Mouse (Mus musculus) kidney, adult 2 months (tissue): ENCODE measurements at regions not wholly inside any gene's neighbourhood (a gene's known extent, or its start where the extent isn't known, plus 50 kb on each side); places are given as distances from the start of the nearest gene placed in this dataset.

Source experiments
- DNase-seq: peaks from one replicate; pipeline ENCODE4 v3.0.0; 2021
- H3K27ac ChIP-seq: fragments of 200-500 bp; 2 replicates; pipeline ENCODE4 v1.5.1; 2012; ENCODE audit warnings: low read depth, low read length, control low read depth, inconsistent platforms; ENCODE audit not compliant: insufficient read depth
- H3K27me3 ChIP-seq: fragments of 200-500 bp; replicated peaks from 2 replicates; pipeline ENCODE4 v1.6.1; 2012; ENCODE audit warnings: mild to moderate bottlenecking, moderate library complexity, low read length, inconsistent platforms; ENCODE audit not compliant: control insufficient read depth, insufficient read depth
- H3K36me3 ChIP-seq: fragments of 200-500 bp; 2 replicates; pipeline ENCODE4 v1.6.1; 2012; ENCODE audit warnings: mild to moderate bottlenecking, moderate library complexity, low read length, inconsistent platforms; ENCODE audit not compliant: control insufficient read depth, insufficient read depth
- H3K4me1 ChIP-seq: fragments of 200-500 bp; 2 replicates; pipeline ENCODE4 v1.6.1; 2011; ENCODE audit warnings: low read length; ENCODE audit not compliant: control insufficient read depth, insufficient read depth
- H3K4me3 ChIP-seq: fragments of 200-500 bp; 2 replicates; pipeline ENCODE4 v1.5.1; 2011; ENCODE audit warnings: mild to moderate bottlenecking, low read depth, low read length, control low read depth; ENCODE audit not compliant: insufficient read depth
- CTCF ChIP-seq: fragments of 200-500 bp; conservative IDR thresholded peaks from 2 replicates; pipeline ENCODE4 v1.5.1; 2011; ENCODE audit warnings: low read depth, mild to moderate bottlenecking, control low read depth, low read length, moderate library complexity, mixed read lengths; ENCODE audit not compliant: insufficient read depth, insufficient read length
- POLR2A ChIP-seq: fragments of 200-500 bp; IDR thresholded peaks from one replicate; pipeline ENCODE4 v1.6.1; 2011; ENCODE audit warnings: low read depth, low read length, control low read depth
- WGBS: fragments of 180-500 bp; shearing (Covaris S2); methylation state at CpG from one replicate; pipeline ENCODE4 v1.1.7; 2018; 5-methylcytosine and 5-hydroxymethylcytosine counted together

GRCm38 (mm10) chr14:76918091-76918490 is 118.5 kb upstream of the Ccdc122 start:
- no peak overlapping the region for H3K27ac ChIP-seq
- no peak for TF ChIP-seq CTCF
- TF ChIP-seq POLR2A = no peak
- DNase-seq = no peak
- no peak overlapping the region for H3K4me3 ChIP-seq
- no peaks in the 10 kb centered on the region; the same call in 1 of the 2 replicates for H3K36me3 ChIP-seq
- no peaks in the 10 kb centered on the region for H3K27me3 ChIP-seq
- WGBS = 76% methylated on average over 3 of the region's 3 CpGs
- peaks cover 2% of the 10 kb centered on the region; the same call in 1 of the 2 replicates for H3K4me1 ChIP-seq

- peaks cover 8% of the 10 kb centered on the region for H3K4me1 ChIP-seq
- no peak for DNase-seq
- H3K27ac ChIP-seq = no peak overlapping the region
- no peaks in the 10 kb centered on the region for H3K27me3 ChIP-seq
- TF ChIP-seq CTCF = no peak
- TF ChIP-seq POLR2A = no peak
- no peak overlapping the region for H3K4me3 ChIP-seq
- no peaks in the 10 kb centered on the region; the same call in 1 of the 2 replicates for H3K36me3 ChIP-seq
- 73% methylated on average over 10 of the region's 10 CpGs for WGBS
Observed at GRCm38 (mm10) chr14:76917139-76917929, 119.2 kb upstream of the Ccdc122 start.

- Histone ChIP-seq H3K4me3 (no peak overlapping the region), H3K36me3 (no peaks in the 10 kb centered on the region), H3K27ac (peak overlapping the region; percentile 42), H3K27me3 (no peaks in the 10 kb centered on the region), H3K4me1 (peaks cover 12% of the 10 kb centered on the region)
- TF ChIP-seq CTCF (no peak), POLR2A (no peak)
- peak; percentile 34 for DNase-seq
- 91% methylated on average over 3 of the region's 3 CpGs for WGBS
Observed at GRCm38 (mm10) chr14:76913850-76914249, 122.7 kb upstream of the Ccdc122 start.

- 34% methylated on average over 8 of the region's 8 CpGs for WGBS
- no peak overlapping the region for H3K4me3 ChIP-seq
- DNase-seq = peak; percentile 73
- H3K4me1 ChIP-seq = peaks cover 15% of the 10 kb centered on the region
- H3K36me3 ChIP-seq = no peaks in the 10 kb centered on the region
- TF ChIP-seq POLR2A (no peak), CTCF (no peak)
- H3K27ac ChIP-seq = peak overlapping the region; percentile 84
- no peaks in the 10 kb centered on the region for H3K27me3 ChIP-seq
Observed at GRCm38 (mm10) chr14:76912301-76913001, 124.1 kb upstream of the Ccdc122 start.

GRCm38 (mm10) chr14:76911271-76911670 is 125.3 kb upstream of the Ccdc122 start:
- no peaks in the 10 kb centered on the region for H3K36me3 ChIP-seq
- H3K27me3 ChIP-seq = no peaks in the 10 kb centered on the region
- peak; percentile 53 for DNase-seq
- no peak for TF ChIP-seq POLR2A
- TF ChIP-seq CTCF = no peak
- peaks cover 15% of the 10 kb centered on the region for H3K4me1 ChIP-seq
- no peak overlapping the region; the same call in 1 of the 2 replicates for H3K27ac ChIP-seq
- H3K4me3 ChIP-seq = no peak overlapping the region
- WGBS = 58% methylated on average over 5 of the region's 5 CpGs

GRCm38 (mm10) chr14:76910186-76910585 is 126.4 kb upstream of the Ccdc122 start:
- Histone ChIP-seq H3K4me3 (no peak overlapping the region), H3K27ac (no peak overlapping the region), H3K36me3 (no peaks in the 10 kb centered on the region), H3K4me1 (peaks cover 15% of the 10 kb centered on the region), H3K27me3 (no peaks in the 10 kb centered on the region)
- no peak for DNase-seq
- TF ChIP-seq POLR2A (no peak), CTCF (no peak)
- WGBS = 96% methylated on average over 5 of the region's 5 CpGs

- Histone ChIP-seq H3K4me3 (no peak overlapping the region), H3K27ac (peak overlapping the region; percentile 74; the same call in 1 of the 2 replicates), H3K27me3 (no peaks in the 10 kb centered on the region), H3K4me1 (peaks cover 11% of the 10 kb centered on the region), H3K36me3 (no peaks in the 10 kb centered on the region)
- DNase-seq = peak; percentile 36
- TF ChIP-seq CTCF (no peak), POLR2A (no peak)
- WGBS = 35% methylated on average over 5 of the region's 5 CpGs
Observed at GRCm38 (mm10) chr14:76907941-76908340, 128.6 kb upstream of the Ccdc122 start.
